Mouse (Mus musculus) c-Kit-positive CD71-positive TER-119-negative erythroid progenitor cells, embryonic 14.5 days (primary cell): ENCODE measurements around the gene Map2k7.

ENCODE experiments used
- DNase-seq: peaks from one replicate; pipeline ENCODE4 v3.0.0-alpha.2; 2013; ENCODE audit warnings: low read depth

Gene Map2k7

GRCm38 (mm10) chr8:4238434-4239192, at the start of gene Map2k7, which contains the start of gene Gm49320:
Gene Map2k7 (plus strand): TSS chr8:4238740.
Gene Gm49320 (plus strand): TSS chr8:4238865.
- DNase-seq, result peak; percentile 98

GRCm38 (mm10) chr8:4189031-4189722, 49.4 kb upstream of the Map2k7 start:
- no peak for DNase-seq

GRCm38 (mm10) chr8:4192305-4192704, 46.2 kb upstream of the Map2k7 start:
- no peak for DNase-seq

- DNase-seq, result peak; percentile 65
These were observed 45.5 kb upstream of the Map2k7 start for GRCm38 (mm10) chr8:4192807-4193587.

GRCm38 (mm10) chr8:4193588-4193894, 45.0 kb upstream of the Map2k7 start:
- no peak for DNase-seq

- DNase-seq, result no peak
These were observed 37.2 kb upstream of the Map2k7 start for GRCm38 (mm10) chr8:4201321-4201720.

GRCm38 (mm10) chr8:4205246-4206123, 33.1 kb upstream of the Map2k7 start:
- no peak for DNase-seq

GRCm38 (mm10) chr8:4206182-4207015, 32.1 kb upstream of the Map2k7 start:
- no peak for DNase-seq

- DNase-seq, result no peak
These were observed 31.6 kb upstream of the Map2k7 start for GRCm38 (mm10) chr8:4207016-4207350.

- no peak for DNase-seq
These were observed 27.4 kb upstream of the Map2k7 start for GRCm38 (mm10) chr8:4211097-4211496.

- DNase-seq, result no peak
These were observed 25.7 kb upstream of the Map2k7 start for GRCm38 (mm10) chr8:4212809-4213209.

GRCm38 (mm10) chr8:4213210-4214005, 25.1 kb upstream of the Map2k7 start:
- DNase-seq, result no peak

GRCm38 (mm10) chr8:4214006-4214980, 24.2 kb upstream of the Map2k7 start:
- DNase-seq, result peak; percentile 50

- DNase-seq, result no peak
These were observed 22.2 kb upstream of the Map2k7 start for GRCm38 (mm10) chr8:4216296-4216695.

- DNase-seq, result no peak
These were observed 21.5 kb upstream of the Map2k7 start, which contains the start of gene Prr36 for GRCm38 (mm10) chr8:4216791-4217621. Gene Prr36 (minus strand): TSS chr8:4217459.

- DNase-seq, result no peak
These were observed 18.9 kb upstream of the Map2k7 start for GRCm38 (mm10) chr8:4219617-4220016.

GRCm38 (mm10) chr8:4222059-4222458, 16.5 kb upstream of the Map2k7 start:
- DNase-seq, result no peak

GRCm38 (mm10) chr8:4226323-4226722, 12.2 kb upstream of the Map2k7 start:
- no peak for DNase-seq
